Mouse (Mus musculus) retina, embryonic 14.5 days (tissue): Measurements from ENCODE around the gene Ssh1.

Experiments
- DNase-seq: peaks from one replicate; pipeline ENCODE4 v3.0.0-alpha.2; 2015; ENCODE audit warnings: low spot score

Ssh1 gene

DNA sequence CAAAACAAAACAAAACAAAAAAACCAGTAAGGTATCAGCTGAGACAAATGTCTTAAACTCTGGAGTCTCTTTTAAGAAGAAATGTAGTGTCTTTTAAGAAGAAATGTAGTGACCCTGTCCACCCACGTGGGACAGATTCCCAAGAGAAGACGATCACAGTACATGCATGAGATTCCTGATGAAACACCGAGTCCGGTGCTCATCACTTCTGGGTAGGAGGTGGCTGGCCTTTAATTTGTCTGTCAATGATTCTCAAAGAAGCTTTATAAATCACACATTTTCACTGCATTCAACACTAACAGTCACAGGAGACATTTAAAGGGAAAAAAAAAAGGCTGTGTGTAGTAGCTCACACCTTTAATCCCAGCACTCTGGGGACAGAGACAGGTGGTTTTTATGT, 103.8 kb downstream of the Ssh1 start:
- DNase-seq: no peak

DNA sequence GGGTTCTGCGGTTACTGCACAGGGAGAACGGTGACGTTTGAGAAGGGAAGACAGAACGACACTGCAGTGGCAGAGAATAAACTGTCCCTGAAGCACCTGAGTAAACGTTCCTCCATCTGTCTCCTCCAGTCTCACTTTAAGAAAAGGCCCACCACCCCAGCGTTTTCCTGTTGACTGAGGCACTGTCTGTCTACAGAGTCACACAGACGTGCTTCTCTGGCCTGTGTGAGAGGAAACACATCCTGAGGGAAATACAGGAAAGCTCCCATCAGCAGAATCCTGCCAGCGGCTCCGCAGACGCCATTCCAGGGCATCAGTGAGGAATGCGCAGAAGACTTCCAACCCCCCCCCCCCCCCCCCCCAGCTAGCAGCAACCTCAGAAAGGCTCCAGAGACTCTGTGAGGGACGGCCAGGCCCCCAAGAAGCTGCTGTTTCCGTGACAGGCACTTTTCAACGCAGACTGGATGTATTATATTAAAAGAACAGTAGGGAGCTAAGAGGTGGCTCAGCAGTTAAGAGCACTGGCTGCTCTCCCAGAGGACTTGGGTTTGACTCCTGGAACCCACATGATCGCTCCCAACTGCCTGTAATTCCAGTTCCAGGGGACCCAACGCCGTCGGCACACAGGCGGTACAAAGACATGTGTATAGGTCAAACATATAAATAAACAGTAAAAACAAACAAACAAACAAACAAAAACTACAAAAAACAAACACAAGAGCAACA, 104.3 kb downstream of the Ssh1 start:
- no peak for DNase-seq

DNA sequence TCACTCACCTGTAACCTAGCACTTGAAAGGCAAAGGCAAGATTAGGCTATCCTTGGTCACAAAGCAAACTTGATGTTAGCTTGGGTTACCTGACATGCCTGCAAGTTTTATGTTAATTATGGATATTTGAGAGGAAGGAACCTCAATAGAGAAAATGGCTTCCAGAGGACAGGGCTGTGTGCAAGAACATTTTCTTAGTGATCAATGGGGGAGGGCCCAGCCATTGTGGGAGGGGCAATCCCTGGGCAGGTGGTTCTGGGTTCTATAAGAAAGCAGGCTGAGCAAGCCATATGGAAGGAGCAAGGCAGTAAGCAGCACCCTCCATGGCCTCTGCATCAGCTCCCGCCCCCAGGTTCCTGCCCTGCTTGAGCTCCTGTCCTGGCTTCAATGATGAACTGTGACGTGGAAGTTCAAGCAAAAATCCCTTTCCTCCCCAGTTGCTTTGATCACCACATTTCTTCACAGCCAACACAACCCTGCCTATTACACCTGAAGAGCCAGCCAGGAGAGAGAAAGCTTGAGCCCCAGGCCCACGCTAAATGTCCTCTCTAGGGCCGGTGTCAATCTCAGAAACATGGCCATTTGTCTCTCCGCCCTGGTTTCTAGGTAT, 105.4 kb downstream of the Ssh1 start:
- DNase-seq: no peak

DNA sequence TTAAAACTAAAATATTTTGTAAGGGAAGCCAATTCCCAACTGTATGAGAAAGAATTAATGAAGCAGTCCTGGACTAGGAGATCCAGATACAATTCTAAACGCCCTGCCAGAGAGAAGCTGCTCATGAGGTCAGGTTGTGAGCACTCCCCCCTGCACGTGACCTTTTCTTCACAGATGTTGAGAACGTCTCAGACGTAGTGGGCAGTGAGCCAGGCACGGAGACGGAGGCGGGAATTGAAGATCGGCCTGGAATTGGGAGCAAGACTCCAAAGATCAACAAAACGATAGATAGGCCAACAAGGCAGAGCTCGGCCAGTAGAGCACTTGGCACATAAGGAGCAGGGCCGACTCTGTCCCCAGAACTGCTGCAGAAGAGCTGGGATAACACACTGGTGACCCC, 106.6 kb downstream of the Ssh1 start:
- DNase-seq: no peak
